Mouse (Mus musculus) kidney, postnatal 0 days (tissue): ENCODE measurements at regions not wholly inside any gene's neighbourhood (a gene's known extent, or its start where the extent isn't known, plus 50 kb on each side); places are given as distances from the start of the nearest gene placed in this dataset.

Experiments
- ATAC-seq: fragments of 200-750 bp; cut with Nextera tagmentation; replicated peaks from 2 replicates; pipeline ENCODE4 v1.8.0; 2017; ENCODE audit warnings: low read depth, moderate number of reproducible peaks, moderate TSS enrichment, moderate library complexity; ENCODE audit not compliant: low FRiP score
- DNase-seq: peaks from one replicate; pipeline ENCODE4 v3.0.0-alpha.2; 2016; ENCODE audit warnings: low spot score
- H3K27ac ChIP-seq: fragments of 300-500 bp; sonication (generic); 2 replicates; pipeline ENCODE4 v1.5.1; 2014; ENCODE audit warnings: mild to moderate bottlenecking
- H3K27me3 ChIP-seq: fragments of 300-500 bp; sonication (generic); 2 replicates; pipeline ENCODE4 v1.6.1; 2014; ENCODE audit warnings: low read length, mixed read lengths; ENCODE audit not compliant: insufficient read depth
- H3K36me3 ChIP-seq: fragments of 300-500 bp; sonication (generic); 2 replicates; pipeline ENCODE4 v1.6.1; 2014; ENCODE audit warnings: low read length, mixed read lengths; ENCODE audit not compliant: insufficient read depth
- H3K4me1 ChIP-seq: fragments of 300-500 bp; sonication (generic); replicated peaks from 2 replicates; pipeline ENCODE4 v1.6.1; 2014; ENCODE audit warnings: antibody characterized with exemption, low read length, mixed read lengths; ENCODE audit not compliant: insufficient read depth
- H3K4me2 ChIP-seq: fragments of 300-500 bp; sonication (generic); 2 replicates; pipeline ENCODE4 v1.6.1; 2014; ENCODE audit warnings: mild to moderate bottlenecking, low read length, moderate library complexity, mixed read lengths
- H3K4me3 ChIP-seq: fragments of 300-500 bp; sonication (generic); replicated peaks from 2 replicates; pipeline ENCODE4 v1.5.1; 2014; ENCODE audit warnings: low read depth, low read length
- H3K9ac ChIP-seq: fragments of 300-500 bp; sonication (generic); 2 replicates; pipeline ENCODE4 v1.6.1; 2014; ENCODE audit warnings: low read depth, low read length
- H3K9me3 ChIP-seq: fragments of 300-500 bp; sonication (generic); replicated peaks from 2 replicates; pipeline ENCODE4 v1.6.1; 2016; ENCODE audit warnings: low read length, inconsistent platforms, mixed read lengths
- CTCF ChIP-seq: IDR thresholded peaks from 2 replicates; pipeline ENCODE4 v1.5.1; 2016; ENCODE audit warnings: antibody characterized with exemption, low read depth, mild to moderate bottlenecking, moderate library complexity
- WGBS: fragments of 180-500 bp; shearing (Covaris S2); extraction: QIAGEN DNeasy Blood & Tissue Kit; methylation state at CpG from one replicate; pipeline ENCODE4 v1.1.7; 2014; 5-methylcytosine and 5-hydroxymethylcytosine counted together

DNA sequence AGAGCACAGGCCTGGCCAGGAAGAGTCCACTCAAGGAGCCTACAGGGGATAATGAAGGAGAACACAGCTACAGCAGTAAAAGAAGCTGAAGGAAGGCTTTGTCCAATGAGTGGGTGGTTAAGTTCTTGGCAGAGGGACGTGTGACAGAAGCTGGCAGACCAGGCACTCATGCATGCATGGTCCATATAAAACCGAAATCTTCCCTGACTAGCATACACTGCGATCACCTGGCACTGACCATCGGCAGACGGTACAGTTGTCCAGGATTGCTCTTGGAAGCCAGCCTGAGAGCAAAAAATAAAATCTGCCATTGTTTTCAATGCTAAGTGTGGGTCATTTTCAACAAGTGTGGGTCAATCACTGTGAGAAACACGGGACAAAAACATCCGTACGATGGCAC, 464.4 kb downstream of the Lrig3 start:
- Histone ChIP-seq H3K36me3 (no peaks in the 10 kb centered on the region), H3K4me2 (no peak overlapping the region), H3K27me3 (no peaks in the 10 kb centered on the region), H3K9me3 (no peaks in the 10 kb centered on the region), H3K4me1 (no peaks in the 10 kb centered on the region), H3K27ac (no peak overlapping the region), H3K9ac (no peak overlapping the region), H3K4me3 (no peak overlapping the region)
- WGBS: 86% methylated on average over 8 of the region's 8 CpGs
- no peak for ATAC-seq
- DNase-seq: no peak
- TF ChIP-seq CTCF: no peak

DNA sequence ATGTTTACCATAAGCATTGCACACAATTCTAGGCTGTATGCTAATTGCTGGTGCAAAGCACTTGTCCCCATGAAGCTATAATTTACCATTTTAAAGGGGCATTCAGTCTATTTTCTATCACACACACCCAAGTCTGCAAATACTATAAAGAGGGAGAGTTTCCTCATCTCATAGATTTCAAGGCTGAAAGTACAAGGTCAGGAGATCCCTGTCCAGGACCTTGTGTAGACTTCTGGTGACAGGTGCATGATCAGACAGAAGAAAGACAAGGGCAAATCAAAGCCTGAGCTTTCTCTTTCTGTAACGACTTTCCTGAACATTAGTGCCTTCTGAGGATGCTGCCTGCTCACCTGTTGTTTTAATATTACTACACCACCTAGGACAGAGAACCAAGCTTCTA, 463.5 kb downstream of the Lrig3 start:
- H3K9ac ChIP-seq: no peak overlapping the region
- no peaks in the 10 kb centered on the region for H3K9me3 ChIP-seq
- no peak for ATAC-seq
- H3K27me3 ChIP-seq: no peaks in the 10 kb centered on the region
- no peak overlapping the region for H3K27ac ChIP-seq
- WGBS: 68% methylated on average over 1 of the region's 1 CpGs
- H3K4me3 ChIP-seq: no peak overlapping the region
- no peak for TF ChIP-seq CTCF
- H3K36me3 ChIP-seq: no peaks in the 10 kb centered on the region
- H3K4me1 ChIP-seq: no peaks in the 10 kb centered on the region
- no peak overlapping the region for H3K4me2 ChIP-seq
- DNase-seq: no peak

DNA sequence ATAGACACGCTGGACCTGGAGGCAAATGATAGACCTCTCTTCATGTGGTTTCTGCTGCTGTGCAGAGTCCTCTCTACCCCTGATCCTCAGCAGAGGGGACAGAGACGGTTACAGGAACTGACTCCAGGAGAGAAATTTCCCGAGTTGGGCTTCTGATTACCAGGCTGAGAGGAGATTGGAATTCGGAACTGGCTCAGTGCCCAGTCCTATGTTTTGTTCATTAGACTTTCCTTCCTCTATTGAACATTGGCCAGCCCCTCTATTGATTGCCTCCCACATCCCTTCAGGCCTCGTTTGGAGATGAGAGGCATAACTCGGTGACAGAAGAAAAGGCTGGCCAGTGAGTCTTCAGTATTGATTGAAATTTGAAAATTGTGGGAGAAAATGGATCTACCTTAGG, 456.1 kb downstream of the Lrig3 start:
- Histone ChIP-seq H3K27me3 (no peaks in the 10 kb centered on the region), H3K36me3 (no peaks in the 10 kb centered on the region), H3K9ac (no peak overlapping the region), H3K4me2 (no peak overlapping the region), H3K4me3 (no peak overlapping the region), H3K4me1 (no peaks in the 10 kb centered on the region), H3K9me3 (no peaks in the 10 kb centered on the region), H3K27ac (no peak overlapping the region)
- no peak for DNase-seq
- no peak for ATAC-seq
- no peak for TF ChIP-seq CTCF
- WGBS: 49% methylated on average over 6 of the region's 6 CpGs

DNA sequence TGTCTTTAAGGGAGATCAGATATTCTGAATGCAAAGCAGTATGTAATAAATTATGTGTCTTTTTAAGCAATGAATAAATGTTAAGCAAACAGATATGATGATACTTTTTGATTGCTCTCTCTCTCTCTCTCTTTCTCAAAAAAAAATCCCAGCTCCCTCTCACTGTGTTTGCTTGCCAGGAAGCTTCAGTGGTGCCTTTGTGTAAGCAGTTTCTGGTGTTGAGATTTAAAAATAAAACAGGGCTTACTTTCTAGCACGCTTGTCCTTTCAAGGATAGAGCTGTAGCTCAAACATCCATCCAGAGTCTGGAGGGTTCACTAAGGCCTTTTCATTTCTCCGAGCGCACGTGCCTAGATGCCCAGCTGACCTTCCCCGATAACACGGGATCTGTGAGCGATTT, 447.8 kb downstream of the Lrig3 start:
- H3K36me3 ChIP-seq: no peaks in the 10 kb centered on the region
- H3K4me1 ChIP-seq: no peaks in the 10 kb centered on the region
- no peak overlapping the region for H3K27ac ChIP-seq
- H3K4me2 ChIP-seq: no peak overlapping the region
- TF ChIP-seq CTCF: no peak
- H3K27me3 ChIP-seq: no peaks in the 10 kb centered on the region
- 44% methylated on average over 7 of the region's 7 CpGs for WGBS
- no peak overlapping the region for H3K4me3 ChIP-seq
- no peak for ATAC-seq
- H3K9ac ChIP-seq: no peak overlapping the region
- no peak for DNase-seq
- H3K9me3 ChIP-seq: no peaks in the 10 kb centered on the region

DNA sequence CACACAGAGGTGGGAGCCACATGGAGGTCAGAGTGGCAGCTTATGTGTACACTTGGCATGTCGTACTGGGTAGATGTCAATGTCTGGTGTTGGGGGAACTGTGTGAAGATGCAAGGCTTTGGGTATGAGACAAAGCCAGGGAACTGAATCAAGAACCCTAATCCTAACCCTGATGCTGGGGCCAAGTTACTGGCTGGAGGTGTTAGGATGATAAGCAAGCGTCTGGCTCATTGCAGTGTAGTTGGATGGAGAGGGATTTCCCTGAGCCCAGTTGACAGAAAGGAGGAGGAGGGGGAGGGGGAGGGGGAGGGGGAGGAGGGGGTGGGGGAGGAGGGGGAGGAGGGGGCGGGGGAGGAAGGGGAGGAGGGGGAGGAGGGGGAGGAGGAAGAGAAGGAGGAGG, 426.3 kb downstream of the Lrig3 start:
- Histone ChIP-seq H3K4me2 (no peak overlapping the region), H3K4me1 (no peaks in the 10 kb centered on the region), H3K4me3 (no peak overlapping the region), H3K27me3 (no peaks in the 10 kb centered on the region), H3K9me3 (no peaks in the 10 kb centered on the region), H3K36me3 (no peaks in the 10 kb centered on the region), H3K9ac (no peak overlapping the region), H3K27ac (no peak overlapping the region)
- ATAC-seq (no peak), DNase-seq (no peak)
- TF ChIP-seq CTCF: no peak
- WGBS: 75% methylated on average over 2 of the region's 3 CpGs

DNA sequence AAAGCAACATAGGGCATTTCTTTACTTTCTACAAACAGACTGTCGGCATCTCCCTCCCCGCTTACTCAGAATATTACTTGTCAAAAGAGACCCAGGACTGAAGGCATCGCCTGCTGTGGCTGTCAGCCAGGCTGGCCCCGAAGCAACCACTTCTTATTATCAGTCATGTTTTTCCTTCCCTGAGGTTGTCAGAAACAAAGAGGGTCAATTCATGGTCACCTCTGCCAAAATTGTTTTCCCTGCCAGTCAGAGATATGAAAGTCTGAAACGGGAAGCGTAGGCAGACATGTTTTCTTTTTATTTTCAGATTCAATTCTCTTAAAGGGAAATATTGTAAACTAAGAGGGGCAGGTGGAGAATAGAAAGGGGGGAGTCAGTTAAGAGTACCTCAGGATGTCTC, 425.8 kb downstream of the Lrig3 start:
- Histone ChIP-seq H3K4me2 (no peak overlapping the region), H3K27me3 (no peaks in the 10 kb centered on the region), H3K4me1 (no peaks in the 10 kb centered on the region), H3K9me3 (no peaks in the 10 kb centered on the region), H3K4me3 (no peak overlapping the region), H3K36me3 (no peaks in the 10 kb centered on the region), H3K9ac (no peak overlapping the region), H3K27ac (no peak overlapping the region)
- no peak for TF ChIP-seq CTCF
- WGBS: 74% methylated on average over 6 of the region's 6 CpGs
- DNase-seq (no peak), ATAC-seq (no peak)

DNA sequence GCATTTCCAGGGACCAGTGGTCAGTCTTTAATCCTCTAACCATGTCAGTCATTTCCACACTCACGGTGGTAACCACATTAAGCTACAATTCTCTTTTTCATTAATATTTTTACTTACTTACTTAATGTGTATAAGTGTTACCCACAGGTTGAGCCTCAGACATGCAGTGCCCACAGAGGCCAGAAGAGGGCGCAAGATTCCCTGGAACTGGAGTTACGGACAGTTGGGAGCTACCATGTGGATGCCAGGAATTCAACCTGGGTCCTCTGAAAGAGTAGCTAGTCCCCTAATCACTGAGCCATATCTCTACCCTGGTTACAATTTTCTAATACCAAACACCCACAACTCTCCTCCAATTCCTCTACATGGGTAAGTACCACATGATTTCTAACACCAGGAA, 420.5 kb downstream of the Lrig3 start:
- ATAC-seq (no peak), DNase-seq (no peak)
- no peak overlapping the region for H3K9ac ChIP-seq
- peak; percentile 32 for TF ChIP-seq CTCF
- H3K36me3 ChIP-seq: no peaks in the 10 kb centered on the region
- H3K4me3 ChIP-seq: no peak overlapping the region
- no peaks in the 10 kb centered on the region for H3K9me3 ChIP-seq
- 74% methylated on average over 3 of the region's 3 CpGs for WGBS
- no peaks in the 10 kb centered on the region for H3K27me3 ChIP-seq
- H3K27ac ChIP-seq: no peak overlapping the region
- no peaks in the 10 kb centered on the region for H3K4me1 ChIP-seq
- H3K4me2 ChIP-seq: no peak overlapping the region
